Mouse (Mus musculus) embryonic fibroblast, embryonic 13.5 days (primary cell): ENCODE data around the gene Ccz1.

Experiments used
- CTCF ChIP-seq: IDR thresholded peaks from 2 replicates; pipeline ENCODE4 v1.5.1; 2011; ENCODE audit warnings: mild to moderate bottlenecking, control low read depth, low read length, moderate library complexity, borderline replicate concordance; ENCODE audit not compliant: insufficient read depth
- POLR2A ChIP-seq: IDR thresholded peaks from 2 replicates; pipeline ENCODE4 v1.6.1; 2011; ENCODE audit warnings: low read depth, mild to moderate bottlenecking, control low read depth, low read length, moderate library complexity

- TF ChIP-seq POLR2A = no peak
- peak; percentile 79 for TF ChIP-seq CTCF
Observed at GRCm38 (mm10) chr5:143974931-143975630, 39.6 kb downstream of the Ccz1 start.
